Mouse (Mus musculus): ENCODE data around the gene Fuk. TPM values are rescaled to one million over a fixed set of nuclear protein-coding genes. Genes with fewer than 3 reads are reported as not detected.
"Not testable (repeated sequence)": the region's sequence is repeated elsewhere in the genome, so short reads cannot be mapped to it uniquely, and the experiment has no call there.

The Fuk gene
- polyA plus RNA-seq, 1 experiment: 9.8 TPM

DNA sequence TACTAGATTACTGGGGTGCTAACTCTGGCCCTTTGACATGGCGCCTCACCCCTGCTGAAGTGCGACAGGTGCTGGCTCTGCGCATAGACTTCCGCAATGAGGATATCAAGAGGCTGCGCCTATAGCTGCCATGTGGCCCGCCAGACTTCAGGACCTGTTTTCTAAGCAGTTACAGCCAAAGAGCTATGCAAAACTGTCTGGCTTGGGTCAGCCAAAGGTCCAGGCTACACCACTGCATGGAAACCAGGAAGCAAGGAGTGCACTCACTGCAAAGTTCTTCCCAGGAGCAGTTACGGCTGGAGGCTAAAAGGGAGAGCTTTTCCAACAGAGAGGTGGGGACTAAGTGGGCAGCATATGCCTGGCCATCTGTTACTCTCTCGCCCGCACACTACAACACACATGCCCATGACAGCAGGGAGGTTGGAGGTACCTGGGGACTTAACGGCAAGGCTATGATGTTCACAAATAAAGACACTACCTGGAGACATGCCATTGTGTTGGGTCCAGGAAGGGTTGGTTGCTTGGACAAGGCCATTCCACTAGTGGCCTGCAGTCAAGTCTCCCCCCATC lies 20.5 kb downstream of the Fuk start:
- no peak for DNase-seq (ENCODE audit: low spot score)

DNA sequence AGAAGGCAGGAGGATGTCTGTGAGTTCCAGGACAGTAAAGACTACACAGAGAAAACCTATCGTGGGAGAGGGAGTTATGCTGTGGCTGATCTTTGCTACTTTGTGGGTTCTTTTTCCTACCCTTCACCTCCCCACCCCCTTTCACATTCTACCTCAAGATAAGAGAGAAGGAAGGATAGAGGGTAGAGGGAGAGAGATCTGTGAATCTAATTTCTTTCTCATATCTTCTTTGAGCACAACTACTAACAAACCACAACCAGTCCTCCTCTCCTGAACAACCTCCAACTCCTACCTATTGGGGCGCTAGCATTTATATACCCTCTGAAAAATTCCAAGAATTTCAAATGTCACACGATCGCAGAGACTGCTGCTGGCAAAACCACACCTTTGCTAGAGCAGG lies 24.4 kb downstream of the Fuk start:
- DNase-seq (ENCODE audit: low spot score): no peak

DNA sequence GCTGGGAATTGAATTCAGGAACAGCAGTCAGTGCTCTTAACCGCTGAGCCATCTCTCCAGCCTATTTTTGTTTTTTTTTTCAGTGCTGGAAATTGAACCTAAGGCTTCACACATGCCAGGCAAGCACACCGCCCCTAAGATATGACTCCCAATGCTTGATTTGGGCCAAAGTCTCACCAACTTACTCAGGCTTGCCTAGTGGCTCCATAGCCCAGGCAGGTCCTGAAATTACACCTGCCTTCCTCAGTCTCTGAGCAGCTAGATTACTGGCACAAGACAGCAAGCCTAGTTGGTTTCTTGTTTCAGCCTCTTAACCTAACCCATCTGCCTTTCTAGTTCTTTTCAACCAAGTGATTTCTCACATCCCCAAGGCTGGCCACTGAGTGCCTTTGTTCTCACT lies 31.8 kb downstream of the Fuk start:
- DNase-seq (ENCODE audit: low spot score): no peak

DNA sequence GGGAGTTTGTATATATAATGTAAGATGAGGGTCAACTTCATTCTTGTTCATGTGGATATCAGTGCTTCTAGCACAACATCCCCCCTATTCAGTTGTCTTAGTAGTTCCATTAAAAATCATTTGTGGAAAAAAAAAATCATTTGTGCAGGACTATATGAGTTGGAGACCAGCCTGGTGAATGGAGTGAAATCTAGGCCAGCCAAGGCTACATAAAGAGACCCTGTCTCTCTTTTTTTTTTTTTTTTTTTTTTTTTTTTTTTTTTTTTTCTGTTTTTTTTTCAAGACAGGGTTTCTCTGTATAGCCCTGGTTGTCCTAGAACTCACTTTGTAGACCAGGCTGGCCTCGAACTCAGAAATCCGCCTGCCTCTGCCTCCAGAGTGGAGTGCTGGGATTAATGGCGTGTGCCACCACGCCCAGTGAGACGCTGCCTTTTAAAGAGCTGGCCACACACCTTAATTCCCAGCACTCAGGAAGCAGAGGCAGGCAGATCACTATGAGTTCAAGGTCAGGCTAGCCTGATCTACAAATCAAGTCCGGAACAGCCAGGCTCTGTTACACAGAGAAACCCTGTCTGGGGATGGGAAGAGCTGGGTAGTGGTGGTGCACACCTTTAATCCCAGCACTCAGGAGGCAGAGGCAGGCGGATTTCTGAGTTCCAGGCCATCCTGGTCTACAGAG lies 40.8 kb downstream of the Fuk start:
- not testable (repeated sequence) for DNase-seq (ENCODE audit: low spot score)

DNA sequence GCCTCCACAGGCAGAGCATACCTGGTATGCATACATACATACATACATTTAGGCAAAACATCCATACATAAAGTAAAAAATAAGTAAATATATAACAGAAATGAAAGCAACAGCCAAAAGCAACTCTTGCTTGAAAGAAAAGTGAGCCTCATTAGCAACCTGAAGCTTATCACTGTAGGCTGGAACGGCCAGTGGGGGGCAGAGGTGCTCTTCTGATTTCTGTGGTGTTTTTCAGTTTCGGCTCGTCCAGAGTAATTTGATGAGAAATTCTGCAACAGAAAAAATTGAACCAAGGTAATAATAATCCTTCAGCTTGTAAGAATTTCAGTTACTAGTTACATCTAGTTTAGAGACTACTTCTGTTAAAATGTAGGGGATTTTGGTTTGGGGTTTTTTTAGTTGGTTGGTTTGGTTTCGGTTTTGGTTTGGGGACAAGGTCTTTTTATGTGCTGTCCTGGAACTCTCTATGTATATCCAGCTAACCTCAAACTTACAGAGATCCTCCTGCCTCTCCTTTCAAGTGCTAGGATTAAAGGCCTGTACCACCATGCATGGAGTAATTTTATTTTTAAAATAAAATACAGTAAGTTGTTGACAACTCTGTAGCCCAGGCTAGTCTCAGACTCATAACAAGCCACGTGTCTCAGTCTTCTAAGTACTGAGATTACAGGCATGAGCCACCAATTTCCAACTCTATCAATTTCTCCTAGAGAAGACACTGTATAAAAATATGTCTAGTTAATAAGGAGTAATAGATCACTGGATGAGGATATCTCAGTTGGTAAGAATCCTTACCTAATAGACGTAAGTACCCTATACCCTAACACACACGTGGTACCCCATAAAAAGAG lies 42.4 kb downstream of the Fuk start:
- no peak for DNase-seq (ENCODE audit: low spot score)

DNA sequence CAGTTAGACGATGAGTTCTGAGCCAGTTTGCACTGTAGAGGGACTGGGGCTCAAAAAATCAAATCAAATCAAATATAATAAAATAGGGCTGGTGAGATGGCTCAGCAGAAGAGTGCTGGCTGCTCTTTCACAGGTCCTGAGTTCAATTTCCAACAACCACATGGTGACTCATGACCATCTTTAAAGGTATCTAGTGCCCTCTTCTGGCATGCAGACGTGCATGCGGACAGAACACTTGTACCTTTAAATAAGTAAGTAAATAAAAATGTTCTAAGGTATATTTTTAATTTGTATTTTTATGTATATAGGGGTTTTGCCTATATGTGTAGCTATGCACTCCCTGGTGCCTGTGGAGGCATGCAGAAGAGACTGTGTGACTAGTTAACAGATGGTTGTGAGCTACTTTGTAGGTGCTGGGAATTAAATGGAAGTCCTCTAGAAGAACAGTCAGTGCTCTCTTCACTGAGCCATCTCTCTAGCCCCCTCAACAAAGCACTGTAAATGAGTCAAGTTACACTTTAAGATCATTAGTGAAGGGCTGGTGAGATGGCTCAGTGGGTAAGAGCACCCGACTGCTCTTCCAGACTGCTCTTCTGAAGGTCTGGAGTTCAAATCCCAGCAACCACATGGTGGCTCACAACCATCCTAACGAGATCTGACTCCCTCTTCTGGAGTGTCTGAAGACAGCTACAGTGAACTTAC lies 45.4 kb downstream of the Fuk start:
- no peak for DNase-seq (ENCODE audit: low spot score)

DNA sequence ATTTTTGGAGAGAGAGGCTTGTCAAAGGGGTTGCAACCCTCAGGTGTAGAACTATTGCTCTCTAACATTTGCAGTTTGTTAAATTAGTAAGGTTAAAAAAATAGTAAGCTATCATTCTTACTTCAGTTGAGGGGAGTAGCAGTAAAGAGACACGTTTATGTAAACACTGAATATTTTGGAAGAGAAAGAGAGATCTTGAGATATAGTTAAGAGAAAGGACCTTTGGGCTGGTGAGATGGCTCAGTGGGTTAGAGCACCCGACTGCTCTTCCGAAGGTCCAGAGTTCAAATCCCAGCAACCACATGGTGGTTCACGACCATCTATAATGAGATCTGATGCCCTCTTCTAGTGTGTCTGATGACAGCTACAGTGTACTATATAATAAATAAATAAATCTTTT lies 46.2 kb downstream of the Fuk start:
- not testable (repeated sequence) for DNase-seq (ENCODE audit: low spot score)

DNA sequence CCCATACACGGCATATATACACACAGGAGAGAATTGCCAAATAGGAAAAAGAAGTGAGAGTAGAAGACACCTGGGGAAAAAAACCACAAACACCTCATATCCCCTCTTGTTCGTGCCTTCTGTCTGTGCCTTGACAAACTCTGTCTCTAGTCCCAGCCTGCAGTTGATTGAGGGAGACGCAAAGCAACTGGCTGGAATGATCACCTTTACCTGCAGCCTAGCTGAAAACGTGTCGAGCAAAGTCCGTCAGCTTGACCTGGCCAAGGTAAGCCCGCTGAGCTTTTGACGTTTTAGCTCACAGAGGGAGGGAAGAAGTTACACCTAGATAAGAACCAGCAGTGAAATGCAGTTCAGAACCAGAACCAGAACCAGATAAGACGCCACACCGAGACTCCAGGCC lies 51.1 kb downstream of the Fuk start:
- DNase-seq (ENCODE audit: low spot score): no peak

DNA sequence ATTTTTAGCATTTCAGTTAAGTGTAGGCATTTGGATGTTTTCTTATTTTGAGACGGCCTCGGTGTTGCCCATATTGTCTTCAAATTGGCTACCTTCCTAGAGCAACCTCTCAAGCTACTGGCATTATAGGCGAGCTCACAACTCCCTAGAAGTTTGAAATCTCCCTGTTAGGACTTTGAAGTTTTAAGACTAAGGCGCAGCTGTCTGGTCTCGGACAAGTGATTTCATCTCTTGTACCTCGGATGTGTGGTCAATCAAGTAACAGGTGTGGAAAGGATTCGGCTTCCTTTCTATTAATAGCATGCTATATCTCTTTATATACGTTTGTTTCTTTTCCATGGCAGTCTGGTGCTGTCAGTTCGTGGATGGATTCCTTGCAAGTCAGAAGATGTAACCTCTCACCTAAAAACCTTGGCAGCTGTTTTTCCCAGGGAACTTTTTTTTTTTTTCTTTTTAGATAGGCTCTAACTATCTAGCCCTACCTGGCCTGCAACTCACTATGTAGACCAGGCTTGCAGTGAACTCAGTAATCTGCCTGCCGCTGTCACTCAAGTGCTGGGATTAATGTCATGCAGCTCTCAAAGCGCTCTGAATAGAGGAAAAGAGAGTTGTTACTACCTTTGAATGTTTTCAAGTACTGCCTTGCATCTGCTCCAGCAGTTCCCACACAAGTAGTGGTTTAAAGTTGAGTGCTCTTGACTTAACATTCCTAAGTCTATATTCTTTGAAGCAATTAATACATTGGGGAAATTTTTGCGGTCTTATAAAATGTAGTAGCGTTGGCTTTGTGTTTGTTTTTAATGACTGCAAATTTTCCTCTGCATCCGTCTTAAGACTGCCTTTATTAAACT lies 54.4 kb downstream of the Fuk start:
- DNase-seq (ENCODE audit: low spot score): no peak

DNA sequence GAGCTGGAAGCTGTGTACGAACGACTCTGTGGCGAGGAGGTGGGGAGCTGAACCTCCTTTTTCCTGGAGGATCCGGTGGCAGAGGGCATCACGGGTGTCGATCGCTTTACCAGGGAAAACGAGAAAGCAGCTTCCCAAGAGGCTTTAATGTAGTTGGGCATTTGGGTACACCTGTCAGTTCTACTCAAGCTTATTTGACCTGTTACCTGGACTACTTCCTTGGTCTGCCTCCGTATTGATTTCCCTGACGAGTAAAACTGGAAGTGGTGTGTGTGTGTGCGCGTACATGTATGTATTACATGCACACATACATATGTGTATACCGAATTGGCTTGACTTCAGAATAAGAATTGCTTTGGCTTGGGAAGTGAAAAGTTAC lies 55.1 kb downstream of the Fuk start:
- no peak for DNase-seq (ENCODE audit: low spot score)

DNA sequence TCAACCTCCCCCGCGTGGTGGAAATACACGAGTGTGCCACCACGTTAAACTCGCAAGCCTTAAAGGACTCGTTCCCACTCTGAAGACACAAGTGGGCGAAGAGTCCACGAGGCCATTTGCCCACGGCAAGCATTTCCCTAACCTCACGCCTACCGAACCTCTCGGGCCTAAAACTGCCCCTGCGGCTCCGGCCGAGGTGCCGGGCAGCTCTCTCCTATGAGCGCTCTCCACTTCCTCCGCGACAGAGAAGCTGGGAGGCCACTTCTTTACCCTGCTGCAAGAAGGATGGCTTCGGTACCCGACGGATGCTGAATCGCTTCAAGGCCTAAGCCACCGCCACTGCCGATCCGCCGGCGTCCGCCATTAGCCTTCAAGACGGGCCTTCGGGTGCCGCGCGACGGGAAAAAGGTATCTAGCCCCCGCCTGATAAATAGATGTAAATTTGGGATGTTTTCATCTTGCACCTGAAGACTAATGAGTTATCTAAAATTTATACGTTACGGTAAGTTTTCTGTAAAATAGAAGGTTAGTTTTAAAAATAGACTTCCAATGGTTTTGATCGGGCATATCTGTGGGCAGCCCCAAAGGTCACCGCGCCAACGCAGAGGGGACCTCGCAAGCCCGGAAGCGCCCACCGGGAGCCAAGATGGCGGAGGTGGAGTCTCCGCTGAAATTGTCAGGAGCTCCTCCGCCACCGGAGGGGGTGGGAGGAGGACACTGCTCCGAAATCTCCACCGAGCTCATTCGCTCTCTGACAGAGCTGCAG lies 55.7 kb downstream of the Fuk start, which contains the start of the genes Cog4 and Sf3b3:
Gene Cog4 (plus strand): TSS at position 196 of the 766 bp plus-strand sequence.
Gene Sf3b3 (minus strand): TSS at position 383 of the 766 bp plus-strand sequence.
- peak; percentile 80 for DNase-seq (ENCODE audit: low spot score)

DNA sequence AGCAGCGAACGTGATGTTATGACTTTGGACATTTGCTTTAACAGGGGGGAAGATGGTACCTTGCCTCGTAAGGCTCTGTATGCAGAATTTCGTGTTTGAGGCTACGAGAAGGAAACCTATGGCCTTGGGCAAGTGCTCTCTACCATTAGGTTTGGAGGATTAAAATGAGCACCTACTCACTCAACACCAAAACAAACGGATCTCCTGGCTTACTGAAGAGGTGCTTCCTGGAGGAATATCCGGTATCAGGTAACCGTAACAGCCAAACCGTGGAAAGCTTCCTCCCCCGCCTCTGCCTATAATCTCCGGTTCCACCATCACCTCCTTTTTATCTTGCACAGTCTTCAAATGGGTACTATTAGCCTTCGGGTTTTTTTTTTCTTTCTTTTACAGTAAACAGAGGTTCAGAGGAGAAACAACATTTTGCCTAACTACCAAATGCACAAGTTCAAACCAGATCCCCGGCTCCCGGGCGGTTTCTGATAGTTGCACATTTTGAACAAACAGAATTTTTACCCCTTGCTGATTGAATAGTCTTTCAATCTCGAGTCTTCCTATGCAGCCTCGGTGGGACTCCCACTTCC lies 56.4 kb downstream of the Fuk start:
- no peak for DNase-seq (ENCODE audit: low spot score)

DNA sequence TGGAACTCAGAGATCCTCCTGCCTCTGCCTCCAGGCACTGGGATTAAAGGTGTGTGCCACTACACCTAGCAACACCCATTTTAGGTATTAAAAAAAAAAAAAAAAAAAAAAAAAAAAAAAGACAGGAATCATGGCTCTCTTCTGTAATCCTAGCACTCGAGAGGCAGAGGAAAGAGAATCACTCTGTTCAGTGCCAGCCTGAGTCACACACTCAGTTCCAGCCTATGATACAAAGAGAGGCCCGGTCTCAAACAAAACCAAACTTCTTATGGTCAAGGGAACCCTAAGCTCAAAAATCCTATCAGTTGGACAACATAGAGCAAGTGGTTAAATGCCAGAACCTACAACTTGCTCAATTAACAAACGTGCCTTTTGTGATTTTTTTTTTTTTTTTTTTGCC lies 57.3 kb downstream of the Fuk start:
- DNase-seq (ENCODE audit: low spot score): no peak

DNA sequence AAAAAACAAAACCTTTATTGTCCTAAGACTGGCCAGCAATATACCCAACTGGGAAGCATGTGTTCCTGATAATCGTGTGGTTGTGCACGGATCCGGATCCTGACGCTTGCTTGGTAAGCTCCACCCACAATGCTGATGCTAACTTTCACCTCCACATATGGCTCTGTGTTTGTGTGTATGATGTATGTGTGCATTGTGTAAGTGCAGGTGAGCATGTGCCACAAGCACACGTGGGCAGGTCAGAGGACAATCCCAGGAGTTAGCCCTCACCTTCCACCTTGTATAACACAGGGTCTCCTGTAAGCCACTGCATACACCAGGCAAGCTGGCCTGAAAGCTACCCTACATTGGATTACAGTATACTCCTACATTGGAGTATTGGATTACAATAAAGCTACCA lies 59.1 kb downstream of the Fuk start:
- DNase-seq (ENCODE audit: low spot score): no peak

DNA sequence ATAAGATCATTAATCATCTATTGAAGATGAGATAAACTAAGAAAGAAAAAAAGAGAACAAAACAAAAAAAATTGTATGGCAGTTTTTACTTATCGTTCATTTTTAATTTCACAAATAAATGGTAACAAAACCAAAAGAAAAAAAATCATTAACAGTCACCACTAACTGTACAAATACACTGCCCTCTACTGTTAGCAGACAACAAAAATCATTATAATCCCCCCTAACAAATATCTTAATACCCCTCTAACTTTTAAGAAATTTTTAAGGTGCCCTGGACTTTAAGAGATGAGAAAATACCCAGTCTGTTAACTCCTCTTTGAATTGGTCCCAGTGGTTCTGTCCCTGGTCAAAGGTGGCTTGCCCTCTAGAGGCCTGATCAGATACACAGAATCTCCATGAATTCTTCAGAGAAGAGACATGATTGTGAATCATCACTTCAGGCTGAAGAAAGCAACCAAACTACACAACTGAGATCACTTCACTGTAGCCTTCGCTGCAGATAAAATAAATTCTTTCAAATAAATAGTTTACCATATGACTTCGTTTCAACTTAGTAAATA lies 60.2 kb downstream of the Fuk start:
- DNase-seq (ENCODE audit: low spot score): no peak

Other genes with a start within 250 kb of the Fuk start
- 28.7 and 47.5 TPM in 2 replicates for gene Mtss1l, start 181.0 kb downstream of the Fuk start, polyA plus RNA-seq (2012; rRNA removed)
- 11.3 and 13.4 TPM in 2 replicates for gene Il34, start 96.6 kb downstream of the Fuk start, polyA plus RNA-seq (2012; rRNA removed)
- gene Cog4, start 55.9 kb downstream of the Fuk start, polyA plus RNA-seq (2012; rRNA removed): 40.9 and 43.1 TPM in 2 replicates
- gene Sf3b3, start 55.7 kb downstream of the Fuk start, polyA plus RNA-seq (2012; rRNA removed): 32.3 and 37.1 TPM in 2 replicates
- gene St3gal2, start 17.4 kb upstream of the Fuk start, polyA plus RNA-seq (2012; rRNA removed): 20.2 and 25.4 TPM in 2 replicates
- 28.4 and 33.3 TPM in 2 replicates for gene Ddx19a, start 95.3 kb upstream of the Fuk start, polyA plus RNA-seq (2012; rRNA removed)
- 6.2 and 7.7 TPM in 2 replicates for gene Ddx19b, start 129.3 kb upstream of the Fuk start, polyA plus RNA-seq (2012; rRNA removed)
- 30.3 and 31.7 TPM in 2 replicates for gene Aars, start 130.7 kb upstream of the Fuk start, polyA plus RNA-seq (2012; rRNA removed)
- not detected in 2 replicates for gene Exosc6, start 153.9 kb upstream of the Fuk start, polyA plus RNA-seq (2012; rRNA removed)
- gene Clec18a, start 189.9 kb upstream of the Fuk start, polyA plus RNA-seq (2012; rRNA removed): not detected in 2 replicates
- 11.2 and 14.7 TPM in 2 replicates for gene Pdpr, start 192.1 kb upstream of the Fuk start, polyA plus RNA-seq (2012; rRNA removed)